Mouse (Mus musculus) right cerebral cortex, postnatal 36 days (tissue): ENCODE measurements around the gene Enox1.
"Not testable (repeated sequence)": the region's sequence is repeated elsewhere in the genome, so short reads cannot be mapped to it uniquely, and the experiment has no call there.

Experiments used
- DNase-seq, 2 experiments: peaks; one replicate each; pipeline ENCODE4 v3.0.0; 2022; ENCODE audit warnings: low spot score in 2 of 2, mixed read lengths in 1 of 2

Enox1 gene

GRCm38 (mm10) chr14:77156222-77156910 lies at the start of gene Enox1:
TSS of gene Enox1 (plus strand) at chr14:77156763.
- DNase-seq, result peak; percentile 76 to 78

DNA sequence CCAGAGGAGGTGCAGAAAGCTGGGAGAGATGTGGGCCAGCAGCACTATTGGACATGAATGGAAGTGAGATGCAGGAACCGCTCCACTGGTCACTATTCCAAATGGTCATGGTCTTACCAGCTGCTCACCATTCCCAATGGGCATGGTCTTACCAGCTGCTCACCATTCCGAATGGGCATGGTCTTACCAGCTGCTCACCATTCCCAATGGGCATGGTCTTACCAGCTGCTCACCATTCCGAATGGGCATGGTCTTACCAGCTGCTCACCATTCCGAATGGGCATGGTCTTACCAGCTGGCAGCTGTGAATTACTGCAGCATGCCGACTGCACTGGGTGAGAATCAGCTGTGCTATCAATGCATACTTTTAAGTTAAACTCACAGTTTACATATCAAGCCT lies 45.9 kb upstream of the Enox1 start:
- not testable (repeated sequence) for DNase-seq

- no peak for DNase-seq
Measured at GRCm38 (mm10) chr14:77130612-77131011, 26.0 kb upstream of the Enox1 start.

GRCm38 (mm10) chr14:77136936-77137335 lies 19.6 kb upstream of the Enox1 start:
- no peak for DNase-seq

GRCm38 (mm10) chr14:77141324-77142282 lies 15.0 kb upstream of the Enox1 start:
- peak; percentile 61 to 63 for DNase-seq

DNA sequence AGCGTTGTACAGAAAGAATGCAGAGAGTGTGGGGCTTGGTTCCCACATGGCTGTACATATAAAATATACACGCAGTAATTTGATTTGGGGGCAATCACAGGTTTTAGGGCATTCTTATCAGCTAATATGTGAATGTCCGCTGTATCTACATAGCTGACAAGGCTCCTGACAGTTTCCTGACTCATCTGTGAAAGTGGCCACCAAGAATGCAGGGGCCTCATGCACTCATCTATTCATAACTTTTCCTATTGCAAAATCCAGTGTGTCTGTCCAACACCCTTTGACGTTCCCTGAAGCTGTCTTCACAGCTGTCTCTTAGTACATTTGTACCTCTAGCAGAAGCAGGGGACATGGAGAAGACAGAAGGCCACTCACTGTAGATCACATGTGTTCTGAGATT lies 11.5 kb upstream of the Enox1 start:
- no peak for DNase-seq

DNA sequence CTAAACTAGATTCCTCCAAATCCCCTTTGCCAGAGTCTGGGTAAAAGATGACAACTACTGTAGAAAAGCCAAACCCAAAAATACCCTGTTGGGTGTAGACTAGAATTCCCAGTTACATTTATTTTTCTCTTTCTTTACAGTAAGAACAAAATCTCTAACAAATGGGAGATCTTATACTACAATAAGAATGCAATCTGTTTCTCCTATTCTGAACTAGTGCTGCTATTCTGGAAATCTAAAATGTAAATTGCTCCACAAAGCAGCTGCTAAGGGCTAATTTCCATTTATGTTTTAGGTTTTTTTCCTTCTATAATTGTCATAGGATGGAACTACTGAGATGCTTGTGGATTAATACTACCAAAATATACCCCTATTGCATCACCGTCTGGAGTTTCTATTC lies 8.9 kb upstream of the Enox1 start:
- no peak for DNase-seq

- DNase-seq, result no peak
Measured at GRCm38 (mm10) chr14:77150556-77150955, 6.0 kb upstream of the Enox1 start.

- no peak for DNase-seq
Measured at GRCm38 (mm10) chr14:77151431-77151830, 5.1 kb upstream of the Enox1 start.

DNA sequence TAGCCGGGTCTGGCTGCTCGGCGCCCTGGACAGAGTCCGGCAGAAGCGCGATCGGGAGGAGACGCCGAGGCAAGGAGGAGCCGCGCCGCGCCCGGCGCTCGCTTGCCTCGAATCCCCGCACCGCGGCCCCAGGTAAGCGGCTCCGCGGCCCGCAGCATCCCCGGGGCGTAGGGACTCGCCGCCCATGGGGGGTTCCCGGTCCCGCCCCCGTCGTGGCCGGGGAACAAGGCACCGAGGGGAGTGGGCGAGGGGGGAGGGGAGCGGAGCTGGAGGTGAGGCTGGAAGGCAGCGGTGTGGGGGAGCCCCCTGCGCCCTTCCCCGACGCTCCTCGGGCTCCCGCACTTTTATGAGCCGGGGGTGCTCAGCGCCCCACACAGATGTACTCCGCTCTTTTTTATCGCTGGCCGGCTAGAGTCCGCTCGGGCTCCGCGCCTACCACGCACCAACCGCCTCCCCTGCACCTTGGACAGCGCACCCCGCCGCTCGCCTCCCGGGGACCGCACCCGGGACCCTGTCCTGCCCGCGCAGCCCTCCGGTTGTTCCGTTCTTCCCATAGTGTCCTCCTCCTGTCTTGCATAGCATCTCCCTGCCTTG lies 445 bp downstream of the Enox1 start:
- no peak for DNase-seq

DNA sequence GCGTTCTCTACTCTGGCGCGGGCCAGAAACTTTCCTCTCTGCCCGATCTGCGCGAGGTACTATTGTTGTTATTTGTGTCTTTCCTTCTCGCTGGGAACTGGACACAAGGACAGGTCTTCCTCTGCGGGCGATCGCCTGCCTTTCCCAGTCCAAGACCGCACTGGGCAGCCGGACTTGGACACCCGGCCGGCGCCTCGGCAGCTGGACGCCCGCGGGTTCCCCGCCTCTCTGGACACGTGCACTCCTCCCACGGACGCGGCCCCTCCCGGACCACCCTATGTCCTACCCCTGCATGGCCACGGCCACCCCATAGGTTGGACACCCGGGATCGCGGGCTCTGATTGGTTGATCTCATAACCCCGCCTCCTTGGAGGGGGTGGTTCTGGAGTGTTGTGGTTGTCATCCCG lies 945 bp downstream of the Enox1 start:
- peak; percentile 84 to 87 for DNase-seq

DNA sequence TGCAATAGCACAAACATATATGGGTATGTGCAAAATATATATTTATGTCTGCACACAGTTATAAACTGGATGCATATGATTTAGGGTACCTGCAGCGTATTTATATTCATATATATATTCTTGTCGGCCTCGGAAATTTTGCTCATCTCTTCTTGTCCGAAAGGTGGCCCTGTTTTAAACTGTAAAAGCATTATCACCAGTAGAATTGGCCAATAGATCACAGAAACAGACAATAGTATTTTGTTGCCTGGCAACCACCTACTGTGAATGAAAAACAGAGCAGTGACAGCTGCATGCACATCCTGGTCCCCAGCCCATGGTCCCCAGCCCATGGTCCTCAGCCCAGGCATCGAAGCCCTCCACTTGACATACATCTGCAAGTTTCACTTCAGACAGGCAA lies 2.8 kb downstream of the Enox1 start:
- DNase-seq, result no peak

DNA sequence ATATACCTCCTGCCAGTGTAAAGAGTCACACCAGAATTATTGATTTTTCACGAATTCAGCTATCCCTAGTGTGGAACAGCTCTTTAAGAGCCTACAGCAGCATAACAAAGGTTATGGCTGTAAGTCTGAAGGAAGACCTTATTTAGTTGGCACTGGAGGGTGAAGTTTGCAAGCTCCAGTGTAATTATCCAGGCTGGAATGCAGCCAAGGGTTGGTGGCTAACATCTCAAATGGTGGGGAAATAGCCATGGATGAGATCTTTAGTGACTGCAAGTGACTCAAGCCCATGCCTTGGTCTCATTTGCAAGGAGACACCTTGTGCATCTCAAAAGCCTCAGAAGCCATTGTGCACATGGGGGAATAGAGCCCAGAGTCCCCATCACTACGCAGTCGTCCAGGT lies 5.9 kb downstream of the Enox1 start:
- no peak for DNase-seq

GRCm38 (mm10) chr14:77164396-77164795 lies 7.8 kb downstream of the Enox1 start:
- DNase-seq, result no peak

- DNase-seq, result no peak
Measured at GRCm38 (mm10) chr14:77168161-77168560, 11.6 kb downstream of the Enox1 start.

DNA sequence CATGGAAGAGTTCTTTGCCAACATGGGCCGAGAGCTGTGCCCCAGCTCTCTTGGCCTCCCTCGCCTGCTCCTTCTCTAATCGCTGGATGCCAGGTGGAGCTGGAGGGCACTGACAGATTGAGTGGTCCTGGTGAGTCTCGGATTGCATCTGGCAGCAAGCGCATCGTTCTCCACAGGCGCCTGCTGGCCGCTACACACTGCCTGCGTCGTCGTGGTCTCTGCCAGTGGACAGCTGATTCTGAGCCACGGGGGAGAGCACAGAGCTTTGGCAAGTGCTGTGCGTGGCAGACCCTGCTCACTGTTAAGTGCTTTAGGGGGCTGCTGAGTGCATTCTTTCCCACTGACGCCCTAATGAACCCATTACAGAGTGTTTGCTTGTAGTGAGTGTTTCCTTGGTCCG lies 17.9 kb downstream of the Enox1 start:
- no peak for DNase-seq

DNA sequence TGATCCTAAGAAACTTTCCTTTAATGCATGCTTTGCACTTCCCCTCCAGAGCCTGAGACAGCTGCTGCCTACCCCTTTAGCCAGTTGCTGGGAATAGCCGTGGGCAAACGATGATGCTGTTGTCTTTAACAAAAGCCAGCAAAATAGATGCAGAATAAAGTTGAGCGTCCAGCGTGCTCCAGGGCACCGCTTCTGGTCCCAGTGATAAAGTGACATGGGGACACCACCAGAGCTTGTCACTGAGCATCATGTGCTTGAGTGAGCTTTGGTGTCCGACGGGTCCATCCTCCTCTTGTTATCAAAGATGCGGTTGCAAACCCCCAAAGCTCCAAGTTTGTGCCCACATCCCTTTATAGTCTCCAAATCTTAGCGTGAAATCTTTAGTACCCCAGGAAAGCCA lies 18.4 kb downstream of the Enox1 start:
- no peak for DNase-seq

- peak; percentile 53 to 68 for DNase-seq
Measured at GRCm38 (mm10) chr14:77180241-77180640, 23.7 kb downstream of the Enox1 start.

- DNase-seq, result no peak
Measured at GRCm38 (mm10) chr14:77180753-77181374, 24.3 kb downstream of the Enox1 start.

DNA sequence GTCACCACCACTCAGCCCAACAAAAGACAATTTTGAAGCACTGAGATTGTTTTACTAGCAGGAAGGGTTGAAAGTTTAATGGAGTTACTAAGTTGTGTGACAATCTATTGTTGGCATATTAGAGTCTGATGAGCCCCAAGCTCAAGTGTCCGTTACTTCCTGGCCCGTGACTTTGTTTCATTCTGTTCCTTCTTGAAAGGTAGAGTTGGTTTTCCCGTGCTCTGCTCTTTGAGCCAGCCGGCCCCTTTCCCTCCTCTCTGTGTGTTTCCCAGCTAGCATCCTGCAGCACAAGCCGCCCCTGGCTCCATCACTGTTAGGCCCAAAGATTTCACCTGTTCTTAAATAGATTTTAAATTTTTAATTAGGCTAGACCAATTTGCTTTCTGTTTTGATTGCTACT lies 26.9 kb downstream of the Enox1 start:
- no peak for DNase-seq

DNA sequence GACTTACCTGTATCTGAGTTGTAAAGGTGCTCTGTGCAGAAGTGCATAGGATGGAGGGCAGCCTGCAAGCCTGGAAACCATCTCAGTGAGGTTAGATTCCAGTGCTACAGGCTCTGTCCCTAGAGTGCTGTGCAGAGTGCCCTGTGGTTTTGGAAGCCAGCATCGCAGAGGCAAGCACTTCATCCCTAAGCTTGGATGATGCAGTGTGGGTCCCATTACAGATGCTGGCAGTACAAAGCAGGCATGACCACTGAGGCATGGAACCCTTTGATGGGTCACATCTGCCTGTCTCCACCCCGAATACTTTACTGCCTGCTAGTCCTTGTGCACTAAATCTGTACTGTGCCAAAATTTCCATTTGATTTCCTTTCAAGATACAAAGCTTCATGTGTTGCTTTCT lies 33.6 kb downstream of the Enox1 start:
- DNase-seq, result no peak
